Mouse (Mus musculus): Measurements from ENCODE around the gene Qsox2. TPM values are rescaled to one million over a fixed set of nuclear protein-coding genes. Genes with fewer than 3 reads are reported as not detected.

Qsox2 gene
- polyA plus RNA-seq, 1 experiment from 2014 or later, result 18.4 TPM

- H3K4me3 ChIP-seq (ENCODE audit: low read depth, low read length), result no peak overlapping the region
- peak; percentile 68; the same call in 1 of the 2 replicates for ATAC-seq (ENCODE audit: low FRiP score)
- H3K4me1 ChIP-seq (ENCODE audit: control insufficient read depth, insufficient read depth, low read length), result peaks cover 10% of the 10 kb centered on the region
- peaks cover 59% of the 10 kb centered on the region for H3K27me3 ChIP-seq (ENCODE audit: control insufficient read depth, insufficient read depth, low read length)
- H3K9ac ChIP-seq (ENCODE audit: low read length), result no peak overlapping the region
- 3% methylated on average over 9 of the region's 9 CpGs for WGBS
- H3K36me3 ChIP-seq (ENCODE audit: control insufficient read depth, insufficient read depth, low read length), result peaks cover 14% of the 10 kb centered on the region
- no peak overlapping the region for H3K27ac ChIP-seq (ENCODE audit: low read depth, low read length)
- DNase-seq (ENCODE audit: low spot score, missing footprints), result peak; percentile 76
- H3K4me2 ChIP-seq, result no peak overlapping the region
- H3K9me3 ChIP-seq (ENCODE audit: control insufficient read depth, low read length), result no peaks in the 10 kb centered on the region
Observed at GRCm38 (mm10) chr2:26207559-26207958, 29.8 kb downstream of the Qsox2 start.

GRCm38 (mm10) chr2:26205761-26206160 is 31.6 kb downstream of the Qsox2 start:
- Histone ChIP-seq H3K9me3 (ENCODE audit: control insufficient read depth, low read length) (no peaks in the 10 kb centered on the region), H3K4me1 (ENCODE audit: control insufficient read depth, insufficient read depth, low read length) (peaks cover 10% of the 10 kb centered on the region), H3K36me3 (ENCODE audit: control insufficient read depth, insufficient read depth, low read length) (peaks cover 5% of the 10 kb centered on the region; the same call in 1 of the 2 replicates), H3K4me2 (no peak overlapping the region), H3K4me3 (ENCODE audit: low read depth, low read length) (0 out of 2 replicates have a peak overlapping the region, but pooled peaks have one; percentile 19), H3K27ac (ENCODE audit: low read depth, low read length) (no peak overlapping the region), H3K27me3 (ENCODE audit: control insufficient read depth, insufficient read depth, low read length) (peaks cover 77% of the 10 kb centered on the region), H3K9ac (ENCODE audit: low read length) (no peak overlapping the region)
- WGBS, result 10% methylated on average over 10 of the region's 10 CpGs
- DNase-seq (ENCODE audit: low spot score, missing footprints) (peak; percentile 93), ATAC-seq (ENCODE audit: low FRiP score) (no peak)

- DNase-seq (ENCODE audit: low spot score, missing footprints) (peak; percentile 92), ATAC-seq (ENCODE audit: low FRiP score) (no peak)
- Histone ChIP-seq H3K4me3 (ENCODE audit: low read depth, low read length) (no peak overlapping the region), H3K9ac (ENCODE audit: low read length) (no peak overlapping the region), H3K36me3 (ENCODE audit: control insufficient read depth, insufficient read depth, low read length) (0 out of 2 replicates have a peak, but pooled peaks cover under 1% of the 10 kb centered on the region), H3K4me2 (no peak overlapping the region), H3K27me3 (ENCODE audit: control insufficient read depth, insufficient read depth, low read length) (peaks cover 83% of the 10 kb centered on the region), H3K9me3 (ENCODE audit: control insufficient read depth, low read length) (no peaks in the 10 kb centered on the region), H3K27ac (ENCODE audit: low read depth, low read length) (no peak overlapping the region), H3K4me1 (ENCODE audit: control insufficient read depth, insufficient read depth, low read length) (peaks cover 10% of the 10 kb centered on the region)
- WGBS, result 2% methylated on average over 16 of the region's 16 CpGs
Observed at GRCm38 (mm10) chr2:26205126-26205525, 32.2 kb downstream of the Qsox2 start.

- DNase-seq (ENCODE audit: low spot score, missing footprints), result peak; percentile 90
- Histone ChIP-seq H3K4me3 (ENCODE audit: low read depth, low read length) (no peak overlapping the region), H3K36me3 (ENCODE audit: control insufficient read depth, insufficient read depth, low read length) (no peaks in the 10 kb centered on the region), H3K27ac (ENCODE audit: low read depth, low read length) (no peak overlapping the region), H3K27me3 (ENCODE audit: control insufficient read depth, insufficient read depth, low read length) (peaks cover 100% of the 10 kb centered on the region), H3K4me2 (no peak overlapping the region), H3K9ac (ENCODE audit: low read length) (no peak overlapping the region), H3K9me3 (ENCODE audit: control insufficient read depth, low read length) (no peaks in the 10 kb centered on the region), H3K4me1 (ENCODE audit: control insufficient read depth, insufficient read depth, low read length) (peaks cover 11% of the 10 kb centered on the region)
- under 1% methylated on average over 36 of the region's 36 CpGs for WGBS
- ATAC-seq (ENCODE audit: low FRiP score), result no peak
Observed at GRCm38 (mm10) chr2:26202849-26203475, 34.4 kb downstream of the Qsox2 start.

GRCm38 (mm10) chr2:26201926-26202848 is 35.1 kb downstream of the Qsox2 start:
- peak overlapping the region; percentile 3; the same call in 1 of the 2 replicates for H3K4me3 ChIP-seq (ENCODE audit: low read depth, low read length)
- ATAC-seq (ENCODE audit: low FRiP score), result no peak
- peaks cover 12% of the 10 kb centered on the region for H3K4me1 ChIP-seq (ENCODE audit: control insufficient read depth, insufficient read depth, low read length)
- no peak overlapping the region for H3K27ac ChIP-seq (ENCODE audit: low read depth, low read length)
- H3K4me2 ChIP-seq, result no peak overlapping the region
- H3K27me3 ChIP-seq (ENCODE audit: control insufficient read depth, insufficient read depth, low read length), result peaks cover 100% of the 10 kb centered on the region
- no peak overlapping the region for H3K9ac ChIP-seq (ENCODE audit: low read length)
- H3K36me3 ChIP-seq (ENCODE audit: control insufficient read depth, insufficient read depth, low read length), result no peaks in the 10 kb centered on the region
- DNase-seq (ENCODE audit: low spot score, missing footprints), result peak; percentile 91
- WGBS, result under 1% methylated on average over 77 of the region's 77 CpGs
- H3K9me3 ChIP-seq (ENCODE audit: control insufficient read depth, low read length), result no peaks in the 10 kb centered on the region

GRCm38 (mm10) chr2:26198488-26198887 is 38.8 kb downstream of the Qsox2 start:
- Histone ChIP-seq H3K4me2 (peak overlapping the region; percentile 6; the same call in 1 of the 2 replicates), H3K9ac (ENCODE audit: low read length) (no peak overlapping the region), H3K9me3 (ENCODE audit: control insufficient read depth, low read length) (no peaks in the 10 kb centered on the region), H3K27me3 (ENCODE audit: control insufficient read depth, insufficient read depth, low read length) (peaks cover 79% of the 10 kb centered on the region), H3K36me3 (ENCODE audit: control insufficient read depth, insufficient read depth, low read length) (no peaks in the 10 kb centered on the region), H3K27ac (ENCODE audit: low read depth, low read length) (no peak overlapping the region), H3K4me1 (ENCODE audit: control insufficient read depth, insufficient read depth, low read length) (peaks cover 10% of the 10 kb centered on the region), H3K4me3 (ENCODE audit: low read depth, low read length) (no peak overlapping the region)
- DNase-seq (ENCODE audit: low spot score, missing footprints), result peak; percentile 91
- WGBS, result under 1% methylated on average over 10 of the region's 10 CpGs
- ATAC-seq (ENCODE audit: low FRiP score), result no peak

- 33% methylated on average over 7 of the region's 7 CpGs for WGBS
- Histone ChIP-seq H3K36me3 (ENCODE audit: control insufficient read depth, insufficient read depth, low read length) (no peaks in the 10 kb centered on the region), H3K9ac (ENCODE audit: low read length) (no peak overlapping the region), H3K4me1 (ENCODE audit: control insufficient read depth, insufficient read depth, low read length) (peaks cover 10% of the 10 kb centered on the region), H3K27me3 (ENCODE audit: control insufficient read depth, insufficient read depth, low read length) (peaks cover 45% of the 10 kb centered on the region), H3K27ac (ENCODE audit: low read depth, low read length) (no peak overlapping the region), H3K9me3 (ENCODE audit: control insufficient read depth, low read length) (no peaks in the 10 kb centered on the region), H3K4me3 (ENCODE audit: low read depth, low read length) (no peak overlapping the region), H3K4me2 (no peak overlapping the region)
- no peak for DNase-seq (ENCODE audit: low spot score, missing footprints)
- ATAC-seq (ENCODE audit: low FRiP score), result no peak
Observed at GRCm38 (mm10) chr2:26194552-26195339, 42.6 kb downstream of the Qsox2 start.

GRCm38 (mm10) chr2:26188517-26188916 is 48.8 kb downstream of the Qsox2 start:
- Histone ChIP-seq H3K9me3 (ENCODE audit: control insufficient read depth, low read length) (no peaks in the 10 kb centered on the region), H3K4me1 (ENCODE audit: control insufficient read depth, insufficient read depth, low read length) (no peaks in the 10 kb centered on the region), H3K9ac (ENCODE audit: low read length) (no peak overlapping the region), H3K4me2 (no peak overlapping the region), H3K27ac (ENCODE audit: low read depth, low read length) (no peak overlapping the region), H3K36me3 (ENCODE audit: control insufficient read depth, insufficient read depth, low read length) (no peaks in the 10 kb centered on the region), H3K4me3 (ENCODE audit: low read depth, low read length) (no peak overlapping the region), H3K27me3 (ENCODE audit: control insufficient read depth, insufficient read depth, low read length) (peaks cover 4% of the 10 kb centered on the region; the same call in 1 of the 2 replicates)
- DNase-seq (ENCODE audit: low spot score, missing footprints) (no peak), ATAC-seq (ENCODE audit: low FRiP score) (no peak)
- 82% methylated on average over 5 of the region's 5 CpGs for WGBS

All from midbrain, embryonic 11.5 days (tissue).